Mouse (Mus musculus) lung, adult 2 months (tissue): ENCODE data around the gene Cul4a. TPM values are rescaled to one million over a fixed set of nuclear protein-coding genes. Genes with fewer than 3 reads are reported as not detected.
A peak's percentile ranks its signal among the peaks of the same experiment; 100 is the strongest.
"Not testable (repeated sequence)": the region's sequence is repeated elsewhere in the genome, so short reads cannot be mapped to it uniquely, and the experiment has no call there.

Experiments used
- DNase-seq: peaks from one replicate; pipeline ENCODE4 v3.0.0; 2022
- H3K4me1 ChIP-seq: fragments of 200-500 bp; 2 replicates; pipeline ENCODE4 v1.6.1; 2011; ENCODE audit warnings: low read length; ENCODE audit not compliant: control insufficient read depth, insufficient read depth
- H3K4me3 ChIP-seq: fragments of 200-500 bp; replicated peaks from 2 replicates; pipeline ENCODE3; 2011; ENCODE audit warnings: low read depth, mild to moderate bottlenecking, control low read depth, low read length; ENCODE audit errors: extremely low read depth
- CTCF ChIP-seq: fragments of 200-500 bp; IDR thresholded peaks from 2 replicates; pipeline ENCODE4 v1.5.1; 2011; ENCODE audit warnings: mild to moderate bottlenecking, low read length, control low read depth; ENCODE audit not compliant: insufficient read depth
- POLR2A ChIP-seq: fragments of 200-500 bp; IDR thresholded peaks from 2 replicates; pipeline ENCODE4 v1.6.1; 2011; ENCODE audit warnings: low read depth, mild to moderate bottlenecking, control low read depth, low read length, borderline replicate concordance; ENCODE audit errors: extremely low read depth
- WGBS: fragments of 180-500 bp; shearing (Covaris S2); methylation state at CpG from one replicate; pipeline ENCODE4 v1.1.7; 2018; 5-methylcytosine and 5-hydroxymethylcytosine counted together
- polyA plus RNA-seq: library from polyadenylated mRNA; depleted of rRNA; stranded (reverse); fragments of >200 nt; gene quantifications from 2 replicates; pipeline ENCODE4 v1.2.3, GENCODE M21; 2012

Gene Cul4a
- polyA plus RNA-seq, 1 experiment = 41.4 TPM

DNA sequence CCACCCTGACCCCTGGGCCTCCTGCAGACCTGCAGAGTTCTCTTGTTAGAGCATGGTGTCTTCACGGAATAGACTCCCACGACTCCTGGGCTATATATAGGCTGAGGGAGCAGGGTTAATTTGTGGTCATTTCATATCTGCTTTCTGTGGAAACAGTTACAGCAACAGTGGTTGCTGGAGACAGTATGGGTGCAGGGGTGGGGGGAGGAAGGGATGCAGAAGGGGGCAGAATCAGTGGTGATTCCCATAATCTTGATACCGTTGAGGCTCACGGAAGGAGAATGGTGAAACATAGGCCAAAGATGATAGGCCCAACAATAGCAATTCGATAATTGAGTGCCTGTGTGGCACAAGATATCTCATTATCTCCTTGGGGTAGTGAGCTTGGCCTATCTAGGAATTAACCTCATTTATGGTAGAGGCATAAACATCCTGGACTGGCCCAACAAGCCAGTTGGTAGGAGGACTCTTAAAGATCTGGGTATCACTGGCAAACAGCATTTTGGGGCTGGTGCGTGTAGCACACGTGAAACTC, 17.5 kb downstream of the Cul4a start:
- H3K4me1 ChIP-seq = no peaks in the 10 kb centered on the region
- no peak for DNase-seq
- TF ChIP-seq CTCF (no peak), POLR2A (no peak)
- 94% methylated on average over 7 of the region's 7 CpGs for WGBS
- H3K4me3 ChIP-seq = no peak overlapping the region

DNA sequence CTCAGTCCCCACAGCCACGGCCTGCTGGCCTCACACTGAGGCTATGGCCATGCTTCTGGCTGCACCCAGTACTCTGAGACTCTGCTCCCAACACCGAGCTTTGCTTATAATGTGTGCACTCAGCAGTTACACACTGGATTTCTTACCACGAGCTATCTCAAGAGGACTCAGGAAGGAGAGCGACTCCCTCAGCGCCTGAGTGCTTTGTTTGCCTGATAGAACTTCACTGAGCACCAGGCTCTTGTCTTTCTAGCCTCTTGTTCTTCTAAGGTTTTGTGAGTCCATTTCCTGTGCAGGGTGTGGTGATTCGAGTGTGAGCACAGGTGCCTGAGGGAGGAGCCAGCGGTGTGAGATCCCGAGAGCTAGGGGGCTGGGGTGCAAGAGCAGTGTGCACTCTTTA, 19.5 kb downstream of the Cul4a start:
- TF ChIP-seq CTCF = no peak
- TF ChIP-seq POLR2A = no peak
- DNase-seq = no peak
- no peaks in the 10 kb centered on the region for H3K4me1 ChIP-seq
- WGBS = 73% methylated on average over 8 of the region's 8 CpGs
- no peak overlapping the region for H3K4me3 ChIP-seq

DNA sequence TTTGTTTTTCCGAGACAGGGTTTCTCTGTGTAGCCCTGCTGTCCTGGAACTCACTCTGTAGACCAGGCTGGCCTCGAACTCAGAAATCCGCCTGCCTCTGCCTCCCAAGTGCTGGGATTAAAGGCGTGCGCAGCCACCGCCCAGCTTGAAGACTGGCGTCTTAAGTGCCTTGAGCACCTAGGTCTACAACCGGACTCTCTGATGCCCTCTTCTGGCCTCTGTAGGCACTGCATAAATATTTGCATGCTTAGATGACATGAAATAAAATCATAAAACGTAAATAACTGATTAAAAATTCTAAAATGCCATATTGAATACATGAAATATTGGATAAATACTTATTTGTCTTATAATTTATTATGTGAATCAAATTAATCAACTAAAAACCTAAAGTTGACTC, 26.8 kb downstream of the Cul4a start:
- 61% methylated on average over 9 of the region's 9 CpGs for WGBS
- H3K4me1 ChIP-seq, H3K4me3 ChIP-seq: not testable (repeated sequence)
- peak; percentile 32 for DNase-seq
- TF ChIP-seq CTCF = peak; percentile 62

DNA sequence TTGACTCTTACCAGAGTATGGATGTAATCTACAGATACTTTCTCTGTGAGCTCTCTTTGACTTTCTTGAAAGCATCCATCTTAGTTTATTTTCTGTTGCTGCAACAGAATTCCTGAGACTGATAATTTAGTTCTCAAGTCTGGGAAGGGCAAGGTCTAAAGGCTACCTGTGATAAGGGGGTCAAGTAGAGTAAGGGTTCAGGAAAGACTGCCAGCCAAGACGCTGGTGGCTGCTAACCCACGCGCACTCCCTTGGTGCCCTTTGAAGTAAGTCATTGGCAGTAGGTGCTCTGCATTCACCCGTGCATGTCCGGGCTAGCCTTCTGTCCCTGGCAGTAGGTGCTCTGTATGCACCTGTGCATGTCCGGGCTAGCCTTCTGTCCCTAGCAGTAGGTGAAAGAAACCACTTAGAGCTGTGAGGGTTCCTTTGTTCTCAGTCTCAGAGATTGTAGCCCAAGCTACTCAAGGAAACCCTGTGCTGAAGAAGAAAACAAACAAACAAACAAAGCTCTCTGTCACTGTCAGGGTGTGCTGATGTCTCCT, 34.3 kb downstream of the Cul4a start:
- Histone ChIP-seq H3K4me3 (no peak overlapping the region), H3K4me1 (no peaks in the 10 kb centered on the region)
- TF ChIP-seq POLR2A (no peak), CTCF (no peak)
- no peak for DNase-seq
- 89% methylated on average over 6 of the region's 6 CpGs for WGBS

DNA sequence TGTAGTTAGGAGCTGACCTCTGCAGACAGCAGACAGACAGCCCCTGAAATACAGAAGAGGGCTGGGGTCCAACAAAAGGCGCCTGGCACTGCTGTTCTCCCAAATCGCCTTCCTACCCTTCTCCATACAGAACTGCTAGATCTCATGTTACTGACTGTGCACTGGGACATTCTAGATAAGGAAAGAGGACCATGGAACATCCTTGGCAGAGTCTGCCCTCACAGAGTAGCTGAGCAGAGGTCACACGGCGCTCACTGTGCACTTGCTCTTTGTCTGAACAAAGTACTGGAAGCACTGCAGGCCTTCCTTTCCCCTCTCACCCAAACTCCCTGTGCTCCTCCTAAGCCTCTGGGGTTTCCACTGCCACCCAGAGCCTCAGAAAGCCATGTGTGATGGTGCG, 36.3 kb downstream of the Cul4a start:
- no peak for DNase-seq
- WGBS = 92% methylated on average over 5 of the region's 5 CpGs

DNA sequence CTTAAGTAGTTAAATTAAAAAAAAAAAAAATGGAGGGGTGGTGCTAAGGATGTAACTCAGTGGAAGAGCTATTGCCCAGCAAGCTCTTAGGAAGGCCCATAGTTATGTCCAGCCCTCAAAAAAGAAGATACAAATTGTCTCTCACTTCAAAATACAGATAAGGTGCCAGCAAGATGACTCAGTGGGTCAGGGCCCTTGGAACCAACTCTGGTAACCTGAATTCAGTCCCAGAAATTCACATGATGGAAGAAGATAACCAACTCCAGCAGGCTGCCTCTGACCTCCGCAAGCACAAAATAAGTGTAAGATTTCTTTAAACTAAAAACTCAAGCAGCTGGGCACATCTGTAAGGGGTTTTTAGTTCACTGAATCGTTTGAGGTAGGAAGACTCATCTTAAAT, 43.1 kb downstream of the Cul4a start:
- TF ChIP-seq POLR2A = no peak
- no peak for TF ChIP-seq CTCF
- no peak for DNase-seq
- Histone ChIP-seq H3K4me3 (no peak overlapping the region), H3K4me1 (no peaks in the 10 kb centered on the region)
- WGBS = 66% methylated on average over 2 of the region's 2 CpGs

More for the DNA sequence above, 36.3 kb downstream of the Cul4a start:
- H3K4me1 ChIP-seq = no peaks in the 10 kb centered on the region
- H3K4me3 ChIP-seq = no peak overlapping the region
- TF ChIP-seq CTCF = no peak
- no peak for TF ChIP-seq POLR2A

DNA sequence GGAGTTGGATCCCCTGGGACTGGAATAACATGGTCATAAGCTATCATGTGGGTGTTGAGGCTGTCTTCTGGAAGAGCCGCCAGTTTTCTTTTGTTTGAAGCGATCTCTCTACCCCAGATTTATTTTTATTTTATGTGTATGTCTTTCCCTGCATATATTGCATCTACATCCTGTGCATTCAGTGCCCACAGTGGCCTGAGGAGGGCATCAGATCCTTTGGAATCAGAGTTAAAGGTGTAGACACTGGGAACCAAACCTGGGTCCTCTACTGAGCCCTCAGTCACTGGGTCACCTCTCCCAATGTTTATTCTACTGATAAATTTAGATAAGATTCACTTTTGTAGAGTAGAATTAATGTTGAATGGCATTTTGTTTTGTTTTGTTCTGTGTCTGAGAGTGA, 43.9 kb downstream of the Cul4a start:
- no peak for TF ChIP-seq POLR2A
- 0 out of 2 replicates have a peak, but pooled peaks have one; percentile 3 for TF ChIP-seq CTCF
- Histone ChIP-seq H3K4me3 (no peak overlapping the region), H3K4me1 (no peaks in the 10 kb centered on the region)
- WGBS = 98% methylated on average over 2 of the region's 2 CpGs
- no peak for DNase-seq

DNA sequence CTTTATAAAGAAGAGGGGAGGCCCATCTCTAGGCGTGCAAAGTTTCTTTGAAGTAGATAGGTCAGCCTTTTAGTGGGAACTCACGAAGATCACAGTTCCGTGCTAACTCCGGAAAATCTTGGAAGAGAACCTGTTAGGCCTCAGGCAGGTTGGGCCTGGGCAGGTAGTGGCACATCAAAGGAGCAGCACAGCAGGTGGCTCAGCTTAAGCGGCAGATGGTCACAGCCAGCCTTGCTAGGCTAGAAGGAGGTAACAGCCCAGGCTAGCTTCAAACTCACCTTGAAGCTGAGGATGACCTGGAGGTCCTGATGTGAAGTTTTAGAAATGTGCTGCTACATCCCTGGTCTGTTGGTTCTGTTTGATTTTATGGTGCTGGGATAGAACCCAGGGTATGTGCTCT, 44.4 kb downstream of the Cul4a start:
- H3K4me3 ChIP-seq = no peak overlapping the region
- TF ChIP-seq POLR2A = no peak
- TF ChIP-seq CTCF = no peak
- no peaks in the 10 kb centered on the region for H3K4me1 ChIP-seq
- no peak for DNase-seq
- 70% methylated on average over 5 of the region's 5 CpGs for WGBS

DNA sequence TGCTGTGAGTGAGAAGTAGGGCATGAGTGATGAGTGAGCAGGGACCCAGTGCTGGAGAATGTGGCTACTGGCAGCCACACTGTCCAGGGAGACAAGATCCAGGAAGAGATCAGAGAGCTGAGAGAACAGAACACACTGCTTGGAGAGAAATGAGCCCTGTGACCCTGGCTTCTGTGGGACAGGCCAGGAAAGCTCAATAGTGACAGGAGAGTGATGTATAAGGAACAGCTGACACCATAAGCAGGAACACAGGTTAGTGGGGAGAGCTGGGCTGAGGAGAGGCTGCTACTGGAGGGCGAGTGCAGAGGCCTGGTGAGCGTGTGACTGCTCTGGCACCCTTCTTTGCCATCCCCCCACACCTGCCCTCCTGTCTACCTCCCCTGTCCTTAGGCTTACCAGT, 45.5 kb downstream of the Cul4a start:
- TF ChIP-seq POLR2A (no peak), CTCF (no peak)
- WGBS = 88% methylated on average over 2 of the region's 2 CpGs
- no peaks in the 10 kb centered on the region for H3K4me1 ChIP-seq
- H3K4me3 ChIP-seq = no peak overlapping the region
- no peak for DNase-seq

DNA sequence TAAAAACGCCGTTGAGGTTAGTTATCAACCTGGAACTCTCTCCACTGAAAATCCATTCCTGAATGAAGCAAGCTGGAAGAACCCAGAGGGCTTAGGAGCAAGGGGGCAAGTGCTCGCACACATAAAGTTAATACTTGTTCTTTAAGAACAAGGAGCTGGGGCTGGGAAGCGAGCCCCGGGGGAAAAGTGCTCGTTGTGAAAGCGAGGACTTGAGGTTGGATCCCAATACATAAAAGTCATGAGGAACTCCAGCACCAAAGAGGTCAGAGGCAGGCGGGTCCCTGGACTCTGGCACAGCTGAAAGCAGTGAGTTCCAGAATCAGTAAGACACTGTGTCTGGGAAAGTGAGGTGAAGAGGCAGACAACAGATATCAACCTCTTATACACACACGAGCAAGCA, 48.7 kb downstream of the Cul4a start:
- TF ChIP-seq CTCF (no peak), POLR2A (no peak)
- DNase-seq = no peak
- H3K4me1 ChIP-seq = no peaks in the 10 kb centered on the region
- WGBS = 76% methylated on average over 9 of the region's 9 CpGs
- no peak overlapping the region for H3K4me3 ChIP-seq

DNA sequence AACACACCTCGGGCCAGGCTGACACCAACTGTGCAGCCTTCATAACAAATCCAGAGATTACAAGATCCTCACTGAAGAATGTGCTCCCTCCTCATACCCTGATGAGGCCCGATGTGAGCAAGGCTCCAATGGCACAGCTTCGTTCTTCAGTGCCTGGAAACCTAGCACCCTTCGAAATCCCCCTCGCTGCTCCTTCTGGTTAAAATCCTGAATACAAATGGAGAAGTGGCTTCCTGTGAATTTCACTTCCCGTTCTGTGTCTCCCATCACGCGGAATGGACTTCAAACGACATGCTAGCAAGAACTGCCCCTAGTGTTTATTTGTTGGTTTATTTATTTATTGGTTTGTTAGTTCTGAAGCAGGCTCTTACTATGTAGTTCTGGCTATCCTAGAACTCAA, 49.9 kb downstream of the Cul4a start:
- no peak for DNase-seq
- TF ChIP-seq CTCF = no peak
- no peak for TF ChIP-seq POLR2A
- WGBS = 66% methylated on average over 9 of the region's 9 CpGs
- Histone ChIP-seq H3K4me1 (peaks cover 1% of the 10 kb centered on the region), H3K4me3 (no peak overlapping the region)
